Mouse (Mus musculus) thymus, postnatal 0 days (tissue): ENCODE measurements around the gene Pprc1. TPM values are rescaled to one million over a fixed set of nuclear protein-coding genes. Genes with fewer than 3 reads are reported as not detected.

ENCODE experiments used
- DNase-seq: peaks from one replicate; pipeline ENCODE4 v3.0.0-alpha.2; 2015; ENCODE audit warnings: low spot score
- polyA plus RNA-seq: library from polyadenylated mRNA; unstranded; fragments of >200 nt; fragmentation: Nextera tagmentation; extraction: Ambion mirVana; gene quantifications from 2 replicates; pipeline ENCODE4 v1.2.1, GENCODE M21; 2015

The Pprc1 gene
- polyA plus RNA-seq, 1 experiment from 2014 or later, result 11.6 TPM

DNA sequence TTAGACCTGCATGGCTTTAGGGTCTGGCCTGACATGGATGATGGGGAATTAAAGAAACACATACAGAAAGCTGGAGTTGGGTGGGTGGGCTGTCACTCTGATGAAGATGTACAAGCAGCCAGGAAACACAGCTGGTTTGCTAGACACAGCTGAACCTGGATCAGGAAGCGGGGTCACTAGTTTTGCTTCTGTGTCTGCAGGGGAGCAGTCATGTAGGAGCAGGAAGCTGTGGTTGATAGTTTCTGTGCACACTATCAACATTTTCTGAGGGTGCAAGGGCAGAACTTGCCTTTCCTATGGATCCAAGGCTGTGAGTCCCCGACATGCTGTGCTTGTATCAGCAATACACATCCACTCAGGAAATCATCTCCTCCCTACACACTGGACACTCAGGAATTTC is 5.8 kb downstream of the Pprc1 start:
- peak; percentile 76 for DNase-seq

DNA sequence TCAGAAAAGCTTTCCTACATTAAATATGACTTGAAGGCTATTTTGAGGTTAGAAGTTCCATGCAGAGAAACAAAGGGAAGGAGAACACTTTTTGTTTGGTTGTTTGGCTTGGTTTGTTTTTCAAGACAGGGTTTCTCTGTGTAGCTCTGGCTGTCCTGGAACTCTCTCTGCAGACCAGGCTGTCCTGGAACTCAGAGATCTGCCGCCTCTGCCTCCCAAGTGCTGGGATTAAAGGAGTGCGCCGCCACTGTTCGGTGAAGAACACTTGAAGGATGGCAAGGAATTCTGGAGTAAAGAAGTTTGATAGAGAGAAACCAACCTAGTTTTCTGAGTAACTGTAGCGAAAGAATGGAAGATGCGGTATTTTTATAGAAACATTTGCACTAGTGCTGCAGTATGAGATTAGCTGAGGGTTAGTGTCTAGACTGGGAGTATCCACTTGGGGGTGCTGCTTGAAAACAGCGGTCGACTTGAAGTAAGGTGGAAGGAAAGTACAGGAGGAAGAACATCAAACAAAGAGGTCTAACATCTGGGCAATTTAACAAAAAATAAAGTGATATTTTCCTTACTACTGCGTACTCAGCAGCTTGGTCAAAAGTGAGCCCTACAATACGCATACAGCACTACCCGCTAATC is 11.2 kb downstream of the Pprc1 start:
- no peak for DNase-seq

DNA sequence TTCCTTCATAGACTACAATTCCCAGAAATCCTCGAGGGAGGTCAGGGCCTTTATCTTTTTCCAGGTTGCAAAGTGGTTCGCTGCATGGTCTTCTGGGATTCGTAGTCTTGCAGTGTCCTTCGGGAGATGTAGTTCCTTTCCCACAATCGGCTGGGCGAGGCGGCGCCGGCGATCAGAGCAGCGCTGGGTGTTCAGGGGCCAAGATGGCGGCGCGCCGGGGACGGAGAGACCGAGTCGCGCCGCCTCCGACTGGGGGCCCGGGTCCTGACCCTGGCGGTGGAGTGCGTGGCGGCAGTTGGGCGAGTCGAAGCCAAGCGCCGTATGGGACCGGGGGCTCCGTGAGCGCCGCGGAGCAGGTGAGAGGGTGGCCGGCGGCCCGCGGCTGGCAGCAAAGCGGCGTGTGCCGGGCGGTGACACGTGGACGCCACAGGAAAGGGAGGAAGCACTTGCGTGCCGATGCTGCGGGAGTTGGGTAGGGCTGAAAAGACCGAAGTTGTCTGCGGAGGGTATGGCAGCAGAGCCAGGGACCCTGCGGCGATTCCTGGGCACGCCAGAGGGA is 11.8 kb downstream of the Pprc1 start:
- DNase-seq, result peak; percentile 94

- DNase-seq, result peak; percentile 65
Observed at GRCm38 (mm10) chr19:46056947-46057607, 12.4 kb downstream of the Pprc1 start.

GRCm38 (mm10) chr19:46058466-46058865 is 13.8 kb downstream of the Pprc1 start:
- DNase-seq, result no peak

GRCm38 (mm10) chr19:46060845-46061244 is 16.2 kb downstream of the Pprc1 start:
- no peak for DNase-seq

GRCm38 (mm10) chr19:46068054-46068453 is 23.4 kb downstream of the Pprc1 start:
- no peak for DNase-seq

GRCm38 (mm10) chr19:46073285-46073684 is 28.6 kb downstream of the Pprc1 start:
- no peak for DNase-seq

- DNase-seq, result no peak
Observed at GRCm38 (mm10) chr19:46074266-46074665, 29.6 kb downstream of the Pprc1 start.

DNA sequence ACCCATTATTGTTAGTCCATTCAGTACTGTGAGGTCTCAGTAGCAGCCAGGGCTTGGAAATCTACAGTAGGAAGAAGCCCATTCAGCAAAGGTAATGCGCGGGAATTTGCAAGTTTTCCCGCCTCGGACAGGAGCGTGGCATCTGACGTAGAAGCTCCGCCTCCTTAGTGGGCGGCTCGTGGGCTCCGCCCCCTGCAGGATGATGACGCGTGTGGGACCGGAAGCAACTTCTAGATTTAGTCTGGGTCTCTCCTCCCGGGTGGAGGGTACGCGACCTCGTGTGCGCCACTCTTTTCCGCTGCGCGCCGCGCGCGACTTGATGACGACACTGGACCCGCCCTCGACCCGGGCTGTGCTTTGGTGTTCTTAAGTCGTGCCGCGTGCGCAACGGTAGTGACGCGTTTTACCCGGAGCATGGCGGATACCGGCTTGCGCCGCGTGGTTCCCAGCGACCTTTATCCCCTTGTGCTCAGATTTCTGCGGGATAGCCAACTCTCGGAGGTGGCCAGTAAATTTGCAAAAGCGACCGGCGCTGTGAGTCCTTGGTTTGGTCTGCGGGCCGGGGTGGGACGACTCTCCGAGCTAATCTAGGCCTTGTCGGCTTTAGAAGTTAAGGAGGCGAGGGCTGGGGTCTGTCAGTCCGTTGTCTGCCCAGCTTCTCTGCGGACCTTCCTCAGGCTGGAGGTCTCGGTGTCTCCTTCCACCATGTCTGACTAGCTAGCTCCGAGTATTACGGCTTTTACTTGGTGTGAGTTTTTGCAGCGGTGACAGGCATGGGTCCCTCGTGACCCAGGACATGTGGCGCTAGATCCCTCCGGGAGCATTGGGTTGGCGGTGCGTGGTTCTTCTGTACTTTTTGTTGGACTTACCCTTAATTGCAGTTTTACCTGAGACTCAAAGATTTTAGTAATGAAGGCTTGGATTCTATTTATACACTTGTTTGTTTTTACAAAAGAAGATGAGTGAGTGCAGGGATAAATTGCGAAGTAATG is 31.2 kb downstream of the Pprc1 start, which contains the start of gene Nolc1:
TSS of gene Nolc1 (plus strand) at position 248 of the 992 bp plus-strand sequence.
- peak; percentile 100 for DNase-seq

GRCm38 (mm10) chr19:46078535-46078934 is 33.8 kb downstream of the Pprc1 start:
- no peak for DNase-seq

DNA sequence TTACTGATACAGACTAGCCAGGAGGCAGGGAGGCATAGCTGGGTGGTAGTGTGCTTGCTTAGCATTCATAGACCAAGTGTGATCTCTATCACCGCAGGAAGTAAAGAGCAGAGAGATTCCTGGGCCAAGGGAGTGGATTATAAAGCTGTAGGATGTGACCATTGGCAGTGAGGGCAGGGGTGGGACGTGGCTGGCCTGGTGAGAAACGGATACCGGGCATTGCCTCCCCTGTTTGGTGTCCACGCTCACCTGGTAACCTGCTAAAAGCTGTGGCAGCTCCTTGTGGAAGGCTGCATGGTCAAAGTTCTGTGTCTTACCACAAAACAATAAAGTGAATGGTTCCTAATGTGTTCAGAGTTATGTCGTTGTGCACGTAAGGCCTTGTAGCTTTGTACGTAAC is 40.5 kb downstream of the Pprc1 start:
- no peak for DNase-seq

- DNase-seq, result peak; percentile 76
Observed at GRCm38 (mm10) chr19:46086337-46086736, 41.7 kb downstream of the Pprc1 start.

DNA sequence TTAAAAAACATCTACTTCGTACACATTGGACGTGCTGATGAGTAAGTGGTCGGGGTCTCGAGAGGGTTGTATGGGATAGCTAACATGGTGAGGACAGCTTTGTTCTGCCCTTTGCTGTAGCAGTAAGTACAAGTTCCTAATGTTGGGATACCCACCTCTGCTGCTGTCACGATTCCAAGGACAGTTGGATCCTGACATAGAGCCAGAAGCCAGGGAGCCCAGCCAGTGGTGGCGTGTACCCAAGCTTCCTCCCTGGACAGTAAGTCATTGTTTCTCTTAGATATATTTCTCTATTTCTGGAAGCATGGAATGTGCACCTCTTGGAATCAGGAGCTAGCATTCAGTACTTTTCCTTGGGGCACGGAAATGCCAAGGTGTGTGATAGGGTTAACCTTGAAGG is 43.2 kb downstream of the Pprc1 start:
- no peak for DNase-seq

GRCm38 (mm10) chr19:46091641-46092040 is 47.0 kb downstream of the Pprc1 start:
- DNase-seq, result no peak

DNA sequence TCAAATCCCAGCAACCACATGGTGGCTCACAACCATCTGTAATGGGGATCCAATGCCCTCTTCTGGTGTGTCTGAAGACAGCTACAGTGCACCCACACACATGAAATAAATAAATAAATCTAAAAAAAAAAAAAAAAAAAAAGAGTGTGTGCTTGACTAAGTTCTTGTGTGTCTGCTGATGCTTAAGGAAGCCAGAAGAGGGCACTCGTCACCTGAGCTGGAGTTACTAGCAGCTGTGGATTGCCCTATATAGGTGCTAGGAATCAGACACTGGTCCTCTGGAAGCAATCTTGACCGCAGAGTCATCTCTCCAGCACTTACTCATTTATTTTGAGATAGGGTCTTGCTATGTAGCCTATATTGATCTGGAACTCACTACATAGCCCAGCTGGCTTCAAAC is 49.5 kb downstream of the Pprc1 start:
- no peak for DNase-seq

- no peak for DNase-seq
Observed at GRCm38 (mm10) chr19:46095291-46095690, 50.6 kb downstream of the Pprc1 start.

DNA sequence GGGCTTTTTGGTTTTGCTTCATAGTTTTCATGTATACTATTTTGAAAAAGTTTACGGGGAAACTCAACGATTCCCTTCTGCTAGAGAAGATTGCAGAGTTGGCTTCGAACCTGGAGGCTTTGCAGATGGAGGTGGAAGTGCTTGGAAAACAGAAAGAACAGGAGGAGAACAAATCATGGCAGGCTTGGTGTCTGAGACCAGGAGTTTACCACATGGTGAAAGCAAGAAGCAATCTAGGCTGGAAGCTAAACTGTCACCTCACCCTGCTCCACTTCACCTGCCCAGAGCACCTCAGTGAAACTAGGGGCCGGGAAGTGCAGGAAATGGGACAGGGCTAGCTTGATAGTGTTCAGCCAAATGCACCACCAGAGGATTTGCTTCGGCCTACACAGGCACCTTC is 51.7 kb downstream of the Pprc1 start:
- DNase-seq, result no peak

GRCm38 (mm10) chr19:46099561-46099960 is 54.9 kb downstream of the Pprc1 start:
- DNase-seq, result no peak

DNA sequence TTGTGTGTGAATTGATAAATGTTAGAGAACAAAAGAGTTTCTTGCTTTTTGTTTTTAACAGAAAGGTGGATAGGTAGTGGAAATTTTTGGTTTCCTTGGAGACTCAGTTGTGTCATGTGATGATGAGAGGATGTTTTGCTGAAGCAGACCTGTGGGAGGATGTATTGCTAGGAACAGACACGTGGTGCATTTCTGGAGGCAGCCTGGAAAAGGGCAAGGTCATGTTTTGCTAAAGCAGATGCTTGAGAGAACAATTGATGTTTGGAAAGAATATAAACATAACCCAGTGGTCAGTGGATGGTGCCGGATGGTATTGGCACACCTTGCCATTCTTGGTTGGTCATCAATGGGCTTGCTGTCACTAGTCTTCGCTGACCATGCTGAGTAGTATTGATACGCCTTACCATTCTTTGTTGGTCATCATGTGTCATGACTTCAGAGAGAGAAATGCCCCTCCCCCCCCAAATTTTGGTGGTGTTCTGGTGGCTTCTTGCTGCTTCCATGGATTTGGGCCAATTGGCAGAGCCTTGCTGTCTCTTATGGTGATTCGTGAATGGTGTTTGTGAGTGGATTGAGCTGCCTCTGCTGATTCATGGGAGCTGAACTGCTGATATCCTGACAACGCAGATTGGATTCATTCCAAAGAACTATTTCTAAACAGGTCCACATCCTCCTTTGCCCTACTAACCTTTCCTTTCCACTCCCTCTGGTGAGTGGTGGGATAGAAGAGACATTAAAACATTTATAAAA is 58.9 kb downstream of the Pprc1 start:
- DNase-seq, result no peak

DNA sequence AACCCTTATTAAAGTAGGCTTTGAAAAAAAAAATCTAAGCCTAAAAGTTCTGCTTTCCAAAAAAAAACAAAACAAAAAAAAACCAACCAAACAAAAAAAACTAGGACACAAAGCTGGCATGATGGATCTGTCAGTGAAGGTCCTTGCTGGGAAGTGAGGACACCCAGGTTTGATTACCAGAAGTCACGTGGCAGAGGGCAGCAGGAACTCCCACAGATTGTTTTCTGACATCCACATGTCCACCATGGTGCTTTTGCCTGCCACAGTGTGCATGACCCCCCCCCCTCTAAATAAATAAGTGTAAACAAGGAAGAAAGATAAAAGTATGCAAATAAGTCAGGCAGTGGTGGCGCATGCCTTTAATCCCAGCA is 59.5 kb downstream of the Pprc1 start:
- DNase-seq, result no peak
